Mouse (Mus musculus) telencephalon, adult 2 months (tissue): Measurements from ENCODE around the gene A930009A15Rik.

Source experiments
- DNase-seq: peaks from one replicate; pipeline ENCODE4 v3.0.0-alpha.2; 2011; ENCODE audit warnings: low read depth, low spot score

Gene A930009A15Rik

GRCm38 (mm10) chr10:115579494-115579893 is 9.7 kb downstream of the A930009A15Rik start:
- DNase-seq: no peak

- DNase-seq: no peak
These were observed 12.2 kb downstream of the A930009A15Rik start for GRCm38 (mm10) chr10:115581971-115582370.

- no peak for DNase-seq
These were observed 13.3 kb downstream of the A930009A15Rik start for GRCm38 (mm10) chr10:115583071-115583470.

- DNase-seq: no peak
These were observed 14.9 kb downstream of the A930009A15Rik start for GRCm38 (mm10) chr10:115584656-115585055.

GRCm38 (mm10) chr10:115585491-115586245 is 15.9 kb downstream of the A930009A15Rik start:
- DNase-seq: no peak

GRCm38 (mm10) chr10:115586246-115587231 is 16.8 kb downstream of the A930009A15Rik start:
- no peak for DNase-seq

GRCm38 (mm10) chr10:115587301-115587969 is 17.6 kb downstream of the A930009A15Rik start, which contains the start of gene Lgr5:
Gene Lgr5, minus strand, starts transcription at chr10:115587780.
- peak; percentile 23 for DNase-seq

GRCm38 (mm10) chr10:115587979-115588378 is 18.2 kb downstream of the A930009A15Rik start:
- no peak for DNase-seq

- DNase-seq: no peak
These were observed 23.4 kb downstream of the A930009A15Rik start for GRCm38 (mm10) chr10:115593221-115593620.

- DNase-seq: no peak
These were observed 23.9 kb downstream of the A930009A15Rik start for GRCm38 (mm10) chr10:115593651-115594050.

- DNase-seq: no peak
These were observed 26.0 kb downstream of the A930009A15Rik start for GRCm38 (mm10) chr10:115595748-115596147.

GRCm38 (mm10) chr10:115617456-115618287 is 47.9 kb downstream of the A930009A15Rik start:
- peak; percentile 31 for DNase-seq

GRCm38 (mm10) chr10:115618288-115618856 is 48.6 kb downstream of the A930009A15Rik start:
- no peak for DNase-seq

GRCm38 (mm10) chr10:115623481-115623880 is 53.7 kb downstream of the A930009A15Rik start:
- no peak for DNase-seq

GRCm38 (mm10) chr10:115623956-115624671 is 54.3 kb downstream of the A930009A15Rik start:
- peak; percentile 18 for DNase-seq

- DNase-seq: no peak
These were observed 55.2 kb downstream of the A930009A15Rik start for GRCm38 (mm10) chr10:115624957-115625356.

GRCm38 (mm10) chr10:115626678-115627077 is 56.9 kb downstream of the A930009A15Rik start:
- no peak for DNase-seq
